Mouse (Mus musculus) hindbrain, embryonic 10.5 days (tissue): ENCODE results near the gene Uggt2. TPM values are rescaled to one million over a fixed set of nuclear protein-coding genes. Genes with fewer than 3 reads are reported as not detected.
"Not testable (repeated sequence)": the region's sequence is repeated elsewhere in the genome, so short reads cannot be mapped to it uniquely, and the experiment has no call there.

ENCODE experiments used
- DNase-seq: peaks from one replicate; pipeline ENCODE4 v3.0.0-alpha.2; 2017; ENCODE audit warnings: low spot score
- H3K27ac ChIP-seq: fragments of 300-500 bp; sonication (generic); 2 replicates; pipeline ENCODE4 v1.5.1; 2016; ENCODE audit warnings: mild to moderate bottlenecking, moderate library complexity
- H3K27me3 ChIP-seq: fragments of 300-500 bp; sonication (generic); 2 replicates; pipeline ENCODE4 v1.6.1; 2016; ENCODE audit warnings: mild to moderate bottlenecking; ENCODE audit not compliant: poor library complexity, insufficient read depth, severe bottlenecking
- H3K36me3 ChIP-seq: fragments of 300-500 bp; sonication (generic); 2 replicates; pipeline ENCODE4 v1.6.1; 2016; ENCODE audit warnings: mild to moderate bottlenecking, moderate library complexity
- H3K4me1 ChIP-seq: fragments of 300-500 bp; sonication (generic); replicated peaks from 2 replicates; pipeline ENCODE4 v1.6.1; 2016; ENCODE audit warnings: mild to moderate bottlenecking
- H3K4me3 ChIP-seq: fragments of 300-500 bp; sonication (generic); 2 replicates; pipeline ENCODE4 v1.5.1; 2016; ENCODE audit warnings: mild to moderate bottlenecking, moderate library complexity
- H3K9me3 ChIP-seq: fragments of 300-500 bp; sonication (generic); 2 replicates; pipeline ENCODE4 v1.6.1; 2016; ENCODE audit warnings: mild to moderate bottlenecking, moderate library complexity
- WGBS: fragments of 180-500 bp; shearing (Covaris S2); methylation state at CpG from one replicate; pipeline ENCODE4 v1.1.7; 2016; 5-methylcytosine and 5-hydroxymethylcytosine counted together
- polyA plus RNA-seq: library from polyadenylated mRNA; unstranded; fragments of >200 nt; fragmentation: Nextera tagmentation; extraction: Ambion mirVana; gene quantifications from 2 replicates; pipeline ENCODE4 v1.2.1, GENCODE M21; 2016

The Uggt2 gene
- polyA plus RNA-seq, 1 experiment from 2014 or later, result 14.4 TPM

DNA sequence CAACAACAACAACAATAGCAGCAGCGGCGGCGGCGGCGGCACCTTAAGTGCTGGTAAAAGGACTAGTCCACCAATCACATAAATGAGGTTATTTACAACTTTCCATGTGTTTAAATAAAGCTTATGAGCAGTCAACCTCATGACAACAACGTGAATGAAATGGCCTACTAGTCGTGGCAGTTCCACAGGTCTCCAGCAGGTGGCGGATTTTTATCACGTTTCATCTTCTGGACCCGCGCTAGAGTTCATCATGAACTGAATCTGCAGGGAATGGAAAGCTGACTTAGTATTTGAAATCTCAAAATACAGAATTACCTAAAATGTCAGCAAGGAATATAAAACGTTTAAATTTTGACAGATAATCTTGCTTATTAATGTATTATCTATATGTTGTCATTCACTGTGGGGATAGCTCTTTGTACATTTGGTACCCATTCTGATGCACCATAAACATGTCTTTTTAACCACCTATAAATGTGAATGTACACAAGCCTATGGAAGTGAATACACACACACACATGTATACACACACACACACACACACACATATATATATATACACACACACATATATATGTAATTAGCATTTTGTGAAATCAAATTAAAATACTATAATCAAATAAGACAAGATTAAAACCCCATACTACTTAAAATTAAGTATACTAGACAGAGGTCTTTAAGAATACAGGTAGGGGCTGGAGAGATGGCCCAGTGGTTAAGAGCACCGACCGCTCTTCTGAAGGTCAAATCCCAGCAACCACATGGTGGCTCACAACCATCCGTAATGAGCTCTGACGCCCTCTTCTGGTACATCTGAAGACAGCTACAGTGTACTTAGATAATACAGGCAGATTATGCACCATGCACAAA is 112.3 kb downstream of the Uggt2 start:
- Histone ChIP-seq H3K4me1 (no peaks in the 10 kb centered on the region; the same call in 1 of the 2 replicates), H3K4me3 (no peak overlapping the region), H3K9me3 (no peaks in the 10 kb centered on the region), H3K27me3 (no peaks in the 10 kb centered on the region), H3K36me3 (peaks cover 26% of the 10 kb centered on the region), H3K27ac (no peak overlapping the region)
- WGBS, result 40% methylated on average over 16 of the region's 16 CpGs
- DNase-seq, result peak; percentile 67

DNA sequence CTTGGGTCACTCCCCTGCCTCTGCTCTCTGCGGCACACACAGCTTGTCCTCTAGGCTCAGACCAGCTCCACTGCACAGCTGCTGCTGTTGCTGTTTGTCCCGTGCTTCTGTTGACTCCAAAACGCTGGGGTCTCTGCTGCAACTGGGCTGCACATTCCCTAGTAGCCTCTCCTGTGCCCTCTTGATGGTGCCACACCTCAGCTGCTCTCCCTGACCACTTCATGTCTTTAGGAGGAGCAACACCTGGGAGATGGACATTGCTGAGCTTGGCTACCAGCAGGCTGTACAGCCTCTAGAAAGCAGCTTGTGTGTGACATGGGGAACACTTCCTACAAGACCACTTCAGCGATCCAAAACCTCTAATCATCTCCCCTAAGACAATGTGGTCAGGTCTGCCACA is 115.1 kb downstream of the Uggt2 start:
- 85% methylated on average over 4 of the region's 4 CpGs for WGBS
- H3K9me3 ChIP-seq, result no peaks in the 10 kb centered on the region

DNA sequence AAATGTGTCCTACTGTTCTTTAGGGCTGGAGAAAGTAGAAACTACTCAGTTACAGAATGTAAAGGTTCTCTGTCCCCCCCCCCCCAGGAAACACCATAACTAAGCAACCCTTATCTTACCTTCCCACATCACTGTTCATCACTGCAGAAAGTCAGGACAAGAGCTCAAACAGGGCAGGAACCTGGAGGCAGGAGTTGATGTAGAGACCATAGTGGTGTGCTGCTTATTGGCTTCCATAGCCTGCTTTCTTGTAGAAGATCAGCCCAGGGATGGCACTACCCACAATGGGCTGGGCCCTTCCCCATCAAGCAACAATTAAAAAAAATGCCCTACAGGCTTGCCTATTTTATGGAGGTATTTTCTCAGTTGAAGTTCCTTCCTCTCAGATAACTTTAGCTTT is 115.8 kb downstream of the Uggt2 start:
- Histone ChIP-seq H3K9me3 (no peaks in the 10 kb centered on the region), H3K27me3 (no peaks in the 10 kb centered on the region), H3K27ac (no peak overlapping the region), H3K4me3 (no peak overlapping the region), H3K36me3 (peaks cover 54% of the 10 kb centered on the region), H3K4me1 (no peaks in the 10 kb centered on the region; the same call in 1 of the 2 replicates)
- no peak for DNase-seq

More for the DNA sequence above, 115.1 kb downstream of the Uggt2 start:
- peaks cover 46% of the 10 kb centered on the region for H3K36me3 ChIP-seq
- no peak for DNase-seq
- H3K27me3 ChIP-seq, result no peaks in the 10 kb centered on the region
- H3K27ac ChIP-seq, result no peak overlapping the region
- no peak overlapping the region for H3K4me3 ChIP-seq
- no peaks in the 10 kb centered on the region; the same call in 1 of the 2 replicates for H3K4me1 ChIP-seq

DNA sequence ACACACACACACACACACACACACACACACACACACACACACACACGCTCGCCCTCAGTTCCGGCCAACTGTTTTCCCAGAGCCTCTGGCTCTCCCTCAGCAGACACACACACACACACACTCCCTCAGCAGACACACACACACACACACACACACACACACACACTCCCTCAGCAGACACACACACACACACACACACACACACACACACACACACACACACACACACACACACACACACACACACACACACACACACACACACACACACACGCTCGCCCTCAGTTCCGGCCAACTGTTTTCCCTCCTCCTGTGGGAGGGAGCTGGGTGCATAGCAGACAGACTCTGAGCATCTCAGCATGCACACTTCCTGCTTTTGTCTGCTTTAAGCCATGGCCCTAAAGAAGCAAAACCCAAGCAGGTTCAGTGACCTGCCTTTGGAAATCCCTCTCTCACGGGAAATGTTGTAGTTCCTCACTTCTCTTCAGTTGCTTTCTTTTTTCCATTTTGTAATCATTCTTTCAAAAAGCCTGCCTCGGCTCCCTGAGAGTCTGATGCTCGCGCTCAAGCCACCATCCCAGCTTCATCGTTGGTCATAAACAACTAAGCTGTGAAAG is 116.7 kb downstream of the Uggt2 start:
- H3K27ac ChIP-seq, H3K9me3 ChIP-seq, H3K4me1 ChIP-seq, DNase-seq, H3K27me3 ChIP-seq, H3K4me3 ChIP-seq: not testable (repeated sequence)
- WGBS, result 77% methylated on average over 11 of the region's 11 CpGs
- H3K36me3 ChIP-seq, result peaks cover 62% of the 10 kb centered on the region

DNA sequence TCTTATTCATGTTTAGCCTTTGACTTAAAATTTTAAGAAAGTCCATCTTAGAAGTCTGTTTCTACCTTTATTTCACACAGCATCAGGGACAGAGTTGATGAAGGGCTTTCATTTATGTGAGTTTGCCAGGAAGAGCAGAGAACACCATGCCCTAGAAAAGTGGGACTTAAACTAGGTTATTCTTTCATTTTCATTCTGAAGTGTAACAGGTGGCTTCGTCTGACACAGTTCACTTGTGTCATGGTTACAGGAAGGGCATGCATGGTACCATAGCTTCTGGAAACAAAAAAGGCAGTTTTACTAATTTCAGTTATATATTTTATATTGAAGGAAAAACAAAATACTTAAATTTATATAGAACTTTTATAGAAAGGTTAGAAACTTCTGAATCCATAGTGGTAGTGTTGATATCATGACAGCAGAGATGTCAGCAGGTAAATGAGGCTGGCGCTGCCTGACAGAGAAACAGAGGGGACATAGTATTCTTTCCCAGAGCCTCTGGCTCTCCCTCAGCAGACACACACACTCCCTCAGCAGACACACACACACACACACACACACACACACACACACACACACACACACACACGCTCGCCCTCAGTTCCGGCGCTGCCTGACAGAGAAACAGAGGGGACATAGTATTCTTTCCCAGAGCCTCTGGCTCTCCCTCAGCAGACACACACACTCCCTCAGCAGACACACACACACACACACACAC is 117.4 kb downstream of the Uggt2 start:
- peaks cover 69% of the 10 kb centered on the region for H3K36me3 ChIP-seq
- H3K27me3 ChIP-seq, H3K4me1 ChIP-seq, DNase-seq, H3K27ac ChIP-seq, H3K4me3 ChIP-seq, H3K9me3 ChIP-seq: not testable (repeated sequence)
- 93% methylated on average over 5 of the region's 6 CpGs for WGBS

DNA sequence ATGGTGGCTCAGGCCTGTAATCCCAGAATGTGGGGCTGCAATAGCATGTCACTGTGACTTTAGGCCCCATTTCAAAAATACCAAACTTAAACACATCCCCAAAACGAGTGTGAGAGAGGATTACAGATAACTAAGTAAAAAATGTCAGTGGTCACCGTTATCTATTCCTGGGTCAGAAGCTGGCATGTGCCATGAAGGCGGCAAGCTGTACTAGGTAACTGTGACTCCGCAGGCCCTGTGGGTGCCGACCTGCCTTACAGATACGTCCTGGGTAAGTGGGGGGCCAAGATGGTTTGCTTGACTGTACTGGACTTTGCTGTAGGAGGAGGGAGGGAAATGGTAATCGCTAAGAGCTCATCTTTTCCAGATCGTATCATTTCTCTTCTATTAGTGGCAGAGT is 118.3 kb downstream of the Uggt2 start:
- Histone ChIP-seq H3K9me3 (no peaks in the 10 kb centered on the region), H3K27ac (no peak overlapping the region), H3K4me1 (no peaks in the 10 kb centered on the region), H3K36me3 (peaks cover 78% of the 10 kb centered on the region), H3K4me3 (no peak overlapping the region), H3K27me3 (no peaks in the 10 kb centered on the region)
- 89% methylated on average over 8 of the region's 8 CpGs for WGBS
- no peak for DNase-seq

DNA sequence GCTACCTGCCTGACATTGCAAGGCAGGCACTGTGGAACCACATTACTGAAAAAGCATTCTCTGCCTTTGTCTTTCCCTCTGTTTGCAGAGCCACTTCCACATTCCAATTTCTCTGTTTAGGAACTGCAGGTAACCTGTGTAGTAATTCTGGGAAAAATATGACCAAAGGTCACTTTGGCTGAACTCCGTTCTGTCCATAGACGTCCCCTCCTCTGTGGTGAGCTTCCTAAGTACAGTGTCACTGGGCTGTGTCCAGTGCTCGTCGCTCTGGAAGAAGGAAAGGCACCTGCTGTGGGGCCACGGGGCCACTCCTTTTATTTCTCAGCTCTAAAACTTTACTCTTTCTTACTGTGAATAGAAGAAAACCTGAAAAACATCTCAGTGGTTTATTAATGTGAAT is 118.9 kb downstream of the Uggt2 start:
- 75% methylated on average over 5 of the region's 5 CpGs for WGBS
- H3K36me3 ChIP-seq, result peaks cover 80% of the 10 kb centered on the region
- H3K9me3 ChIP-seq, result no peaks in the 10 kb centered on the region

DNA sequence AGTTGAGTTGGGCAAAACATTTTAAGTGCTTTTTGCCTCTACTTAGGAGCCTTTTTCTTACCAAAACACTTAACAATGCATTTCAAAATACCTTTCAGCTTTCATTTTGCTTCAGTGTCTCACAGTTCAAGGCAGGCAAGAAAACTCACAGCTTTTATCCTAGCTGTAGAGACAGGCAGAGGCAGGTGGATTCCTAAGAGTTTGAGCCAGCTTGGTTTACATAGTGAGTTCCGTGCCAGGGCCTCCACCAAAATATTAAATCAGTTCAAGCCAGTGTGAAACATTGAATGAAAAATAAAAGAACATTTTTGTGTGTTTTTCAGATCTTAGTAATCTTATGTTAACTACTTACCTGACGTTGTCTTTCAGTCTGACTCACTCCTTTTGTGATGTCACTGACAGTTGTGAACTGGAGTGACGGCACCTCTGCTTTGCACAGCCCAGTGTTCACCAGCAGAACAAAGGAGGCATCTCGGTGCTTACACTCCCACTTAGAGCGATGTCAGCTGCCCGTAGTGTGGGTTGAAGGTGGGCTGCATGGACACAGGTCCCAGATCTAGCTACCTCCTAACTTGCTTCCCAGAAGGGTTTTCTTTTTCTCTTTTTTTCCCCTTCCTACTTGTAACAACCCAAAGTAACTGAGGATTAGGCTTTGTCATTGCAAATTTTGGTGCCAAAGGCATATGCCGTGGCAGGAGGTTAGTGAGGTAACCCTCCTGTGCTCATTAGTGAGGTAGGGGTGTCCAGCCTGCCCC is 119.5 kb downstream of the Uggt2 start:
- 85% methylated on average over 7 of the region's 7 CpGs for WGBS
- no peaks in the 10 kb centered on the region for H3K4me1 ChIP-seq
- no peak overlapping the region for H3K4me3 ChIP-seq
- peaks cover 85% of the 10 kb centered on the region for H3K36me3 ChIP-seq
- no peaks in the 10 kb centered on the region for H3K9me3 ChIP-seq
- no peak for DNase-seq
- H3K27ac ChIP-seq, result no peak overlapping the region
- no peaks in the 10 kb centered on the region for H3K27me3 ChIP-seq

More for the DNA sequence above, 118.9 kb downstream of the Uggt2 start:
- DNase-seq, result no peak
- Histone ChIP-seq H3K27ac (no peak overlapping the region), H3K4me3 (no peak overlapping the region), H3K4me1 (no peaks in the 10 kb centered on the region), H3K27me3 (no peaks in the 10 kb centered on the region)

DNA sequence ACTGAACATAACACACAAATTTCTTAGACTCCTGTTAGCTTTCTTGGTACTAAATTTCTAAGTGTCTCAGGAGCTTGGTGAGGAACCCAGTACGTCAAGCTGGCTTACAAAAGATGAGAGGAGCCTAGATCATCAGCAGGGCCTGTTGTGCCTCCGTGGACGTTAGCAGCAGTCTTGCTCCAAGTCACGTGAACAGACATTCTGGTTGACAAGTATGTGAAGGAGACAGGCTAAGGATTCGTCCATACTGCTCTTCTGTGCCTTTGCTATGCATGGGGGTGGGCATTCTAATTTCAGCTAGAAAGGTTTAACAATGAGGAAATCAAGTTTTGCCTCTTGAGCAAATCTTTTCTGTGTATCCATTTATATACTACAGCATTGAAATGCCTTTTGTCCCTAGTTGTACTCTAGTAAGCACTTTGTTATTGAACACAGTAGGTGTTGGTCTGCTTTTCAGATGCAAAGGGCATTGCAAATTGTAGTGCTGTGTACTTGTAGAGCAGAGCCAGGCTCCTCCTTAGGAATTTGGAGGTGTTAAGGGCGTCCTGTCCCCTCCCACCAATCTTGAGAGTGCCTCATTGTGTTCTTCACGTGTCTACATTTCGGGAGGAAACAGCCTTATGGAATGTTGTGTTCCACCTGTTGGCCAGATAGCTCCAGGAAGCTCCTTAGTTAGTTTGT is 122.0 kb downstream of the Uggt2 start:
- Histone ChIP-seq H3K27ac (no peak overlapping the region), H3K27me3 (no peaks in the 10 kb centered on the region), H3K9me3 (no peaks in the 10 kb centered on the region), H3K4me3 (no peak overlapping the region), H3K36me3 (peaks cover 89% of the 10 kb centered on the region), H3K4me1 (no peaks in the 10 kb centered on the region)
- WGBS, result 71% methylated on average over 8 of the region's 8 CpGs
- no peak for DNase-seq

DNA sequence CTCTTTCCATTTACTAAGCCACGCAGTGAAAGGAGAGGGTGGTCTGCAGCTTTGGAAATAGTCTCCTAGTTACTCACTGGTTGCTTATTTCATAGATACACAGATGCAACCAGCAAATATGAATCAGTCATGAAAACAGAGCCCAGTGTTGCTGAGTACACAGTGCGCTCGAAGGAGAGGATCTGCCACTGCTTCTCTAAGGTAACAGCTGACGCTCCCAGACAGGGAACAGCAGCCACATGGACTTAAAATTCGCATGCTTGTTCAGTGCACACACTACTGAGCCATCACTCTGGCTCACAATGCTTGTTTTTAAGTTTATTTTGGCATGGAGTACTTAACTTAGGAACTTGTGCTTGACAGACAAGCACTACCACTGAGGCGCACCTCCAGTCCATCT is 127.0 kb downstream of the Uggt2 start:
- H3K4me3 ChIP-seq, result no peak overlapping the region

DNA sequence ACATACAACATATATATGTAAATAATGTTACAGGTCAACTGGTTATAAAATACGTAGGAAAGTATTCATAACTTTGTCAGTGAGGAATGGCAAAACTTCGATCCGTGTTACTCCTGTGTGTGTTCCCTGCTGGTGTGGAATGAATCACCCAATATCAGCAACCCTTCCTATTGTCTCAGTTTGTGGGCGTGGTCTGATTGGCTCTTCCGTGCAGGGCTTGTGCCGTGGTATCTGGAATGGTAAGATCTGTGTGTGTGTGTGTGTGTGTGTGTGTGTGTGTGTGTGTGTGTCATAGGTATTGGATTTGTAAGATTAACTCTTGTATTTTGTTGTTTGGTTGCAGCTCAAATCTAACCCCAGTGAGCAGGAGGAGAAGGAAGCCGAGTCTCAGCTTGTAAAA is 131.6 kb downstream of the Uggt2 start:
- Histone ChIP-seq H3K27me3 (no peaks in the 10 kb centered on the region), H3K27ac (no peak overlapping the region), H3K36me3 (peaks cover 57% of the 10 kb centered on the region), H3K4me3 (no peak overlapping the region), H3K9me3 (no peaks in the 10 kb centered on the region), H3K4me1 (no peaks in the 10 kb centered on the region)
- 88% methylated on average over 7 of the region's 7 CpGs for WGBS
- DNase-seq, result no peak

More for the DNA sequence above, 127.0 kb downstream of the Uggt2 start:
- H3K9me3 ChIP-seq, result no peaks in the 10 kb centered on the region
- H3K4me1 ChIP-seq, result no peaks in the 10 kb centered on the region
- WGBS, result 96% methylated on average over 6 of the region's 6 CpGs
- H3K27me3 ChIP-seq, result no peaks in the 10 kb centered on the region
- no peak for DNase-seq
- H3K36me3 ChIP-seq, result peaks cover 96% of the 10 kb centered on the region
- no peak overlapping the region for H3K27ac ChIP-seq

DNA sequence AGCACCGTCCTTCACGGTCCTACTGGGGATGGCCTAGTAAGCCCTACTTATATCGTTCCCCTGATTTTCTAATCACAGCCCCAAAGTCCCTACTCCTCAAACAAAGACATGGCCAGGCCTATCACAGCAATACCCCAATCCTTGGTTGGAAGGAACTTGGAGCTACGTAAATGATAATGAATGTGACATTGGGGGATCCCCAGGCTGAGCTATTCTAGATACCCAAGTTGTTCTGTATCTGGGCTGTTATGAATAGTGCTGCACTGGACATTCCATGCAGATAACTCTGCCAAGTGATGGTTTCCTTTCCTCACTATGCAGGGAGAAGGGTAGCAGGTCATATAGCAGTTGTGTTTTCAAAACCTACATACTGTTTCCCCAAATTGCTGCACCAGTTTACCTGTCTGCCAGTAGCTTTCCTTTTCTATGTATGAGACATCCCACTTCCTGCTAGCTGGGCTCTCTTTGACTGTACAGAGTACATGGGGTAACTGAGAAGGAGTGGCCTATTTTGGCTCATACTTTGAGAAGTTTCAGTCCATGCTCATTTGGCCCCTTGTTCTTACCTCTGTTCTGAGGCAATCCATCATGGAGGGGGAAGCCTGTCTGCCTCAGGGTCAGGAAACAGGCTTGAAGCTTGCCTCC is 133.8 kb downstream of the Uggt2 start:
- Histone ChIP-seq H3K36me3 (peaks cover 56% of the 10 kb centered on the region), H3K27me3 (no peaks in the 10 kb centered on the region), H3K27ac (no peak overlapping the region), H3K4me3 (no peak overlapping the region), H3K4me1 (no peaks in the 10 kb centered on the region), H3K9me3 (no peaks in the 10 kb centered on the region)
- WGBS, result 96% methylated on average over 4 of the region's 4 CpGs
- DNase-seq, result no peak
